Mouse (Mus musculus) cerebral cortex, adult 2 months (tissue): ENCODE results near the gene Sec22b.

Experiments used
- WGBS: fragments of 180-500 bp; shearing (Covaris S2); methylation state at CpG from one replicate; pipeline ENCODE4 v1.1.7; 2018; 5-methylcytosine and 5-hydroxymethylcytosine counted together

Sec22b gene

GRCm38 (mm10) chr3:97940511-97941204, 39.7 kb downstream of the Sec22b start:
- WGBS, result 42% methylated on average over 9 of the region's 9 CpGs

DNA sequence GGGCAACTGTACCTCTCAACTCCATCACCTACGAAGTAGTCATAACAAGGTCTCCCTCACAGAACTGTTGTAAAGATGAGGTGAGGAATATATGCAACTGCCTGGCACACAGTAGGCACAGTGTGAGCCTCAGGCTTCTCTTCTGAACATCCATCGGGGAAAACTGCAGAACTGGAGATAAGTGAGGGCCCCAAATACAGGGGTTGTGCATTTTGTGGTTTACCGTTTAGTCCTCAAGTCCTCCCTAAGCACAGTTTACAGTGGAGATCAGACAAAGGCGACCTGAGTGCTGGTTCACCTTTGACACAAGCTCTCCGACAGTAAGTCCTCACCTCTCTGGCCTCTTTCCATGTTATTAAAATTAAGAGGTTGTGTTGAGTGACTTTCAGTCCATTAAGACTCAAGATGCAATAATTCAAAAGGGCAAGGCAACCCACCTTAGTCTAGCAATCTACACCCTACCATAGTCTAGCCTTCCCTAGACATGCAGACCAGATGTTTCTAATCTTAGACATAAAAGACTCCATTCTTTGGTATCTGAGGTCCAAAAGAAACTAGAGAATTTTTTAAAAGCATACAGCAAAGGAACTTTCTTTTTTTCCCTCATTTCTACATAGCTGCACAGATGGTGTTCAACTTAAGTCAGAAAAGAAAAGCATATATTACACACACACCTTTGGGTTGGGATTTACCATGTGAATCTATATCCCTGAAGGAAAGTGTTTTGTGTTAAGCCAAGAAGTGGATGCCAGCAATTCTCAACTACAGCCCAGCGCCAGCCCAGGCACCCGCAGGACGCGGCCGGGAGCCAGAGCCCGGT, 40.7 kb downstream of the Sec22b start:
- 48% methylated on average over 11 of the region's 11 CpGs for WGBS

- 35% methylated on average over 16 of the region's 16 CpGs for WGBS
Measured at GRCm38 (mm10) chr3:97942260-97942950, 41.4 kb downstream of the Sec22b start.

GRCm38 (mm10) chr3:97944462-97944861, 43.5 kb downstream of the Sec22b start:
- WGBS, result 69% methylated on average over 5 of the region's 5 CpGs

GRCm38 (mm10) chr3:97946439-97946838, 45.4 kb downstream of the Sec22b start:
- WGBS, result 81% methylated on average over 4 of the region's 4 CpGs

GRCm38 (mm10) chr3:97948518-97948917, 47.5 kb downstream of the Sec22b start:
- 83% methylated on average over 2 of the region's 2 CpGs for WGBS

DNA sequence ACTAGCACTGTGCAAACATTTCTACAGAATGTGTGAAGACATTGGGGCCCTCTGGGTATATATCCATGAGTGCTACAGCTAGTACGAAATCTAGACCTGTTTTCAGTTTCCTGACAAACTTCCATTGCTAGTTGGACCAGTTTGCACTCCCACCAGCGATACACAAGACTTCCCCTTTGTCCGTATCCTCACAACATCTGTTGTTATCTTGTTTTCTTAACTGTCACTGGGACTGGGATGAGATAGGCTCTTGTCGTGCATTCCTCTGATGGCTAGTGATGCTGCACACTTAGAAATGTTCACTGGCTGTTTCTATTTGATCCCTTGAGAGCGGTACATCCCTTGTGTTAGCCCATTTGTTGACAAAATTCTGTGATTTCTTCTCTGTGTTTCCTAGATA, 49.0 kb downstream of the Sec22b start:
- WGBS, result 82% methylated on average over 5 of the region's 5 CpGs

- 70% methylated on average over 3 of the region's 3 CpGs for WGBS
Measured at GRCm38 (mm10) chr3:97951134-97951533, 50.1 kb downstream of the Sec22b start.

DNA sequence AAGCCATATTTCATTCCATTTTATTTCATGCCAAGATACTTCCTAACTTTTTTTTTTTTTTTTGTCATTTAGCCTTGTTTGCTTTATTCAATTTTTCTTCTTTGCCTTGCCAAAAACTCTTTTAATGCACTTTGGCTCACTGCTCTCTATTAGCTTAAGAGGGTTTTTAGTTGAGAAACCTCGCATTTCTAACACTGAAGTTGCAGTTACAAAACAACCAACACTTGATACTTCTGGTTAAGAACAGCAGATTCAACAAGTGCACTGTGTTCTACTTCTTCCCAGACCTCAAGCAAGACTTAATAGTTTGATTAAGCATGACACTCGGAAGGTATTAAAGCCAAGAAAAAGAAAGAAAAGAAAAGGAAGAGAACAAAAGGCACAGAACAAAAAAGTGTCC, 52.2 kb downstream of the Sec22b start:
- 81% methylated on average over 2 of the region's 2 CpGs for WGBS

GRCm38 (mm10) chr3:97956322-97956721, 55.3 kb downstream of the Sec22b start:
- WGBS, result 76% methylated on average over 6 of the region's 6 CpGs

- WGBS, result 49% methylated on average over 1 of the region's 1 CpGs
Measured at GRCm38 (mm10) chr3:97956926-97957325, 55.9 kb downstream of the Sec22b start.

DNA sequence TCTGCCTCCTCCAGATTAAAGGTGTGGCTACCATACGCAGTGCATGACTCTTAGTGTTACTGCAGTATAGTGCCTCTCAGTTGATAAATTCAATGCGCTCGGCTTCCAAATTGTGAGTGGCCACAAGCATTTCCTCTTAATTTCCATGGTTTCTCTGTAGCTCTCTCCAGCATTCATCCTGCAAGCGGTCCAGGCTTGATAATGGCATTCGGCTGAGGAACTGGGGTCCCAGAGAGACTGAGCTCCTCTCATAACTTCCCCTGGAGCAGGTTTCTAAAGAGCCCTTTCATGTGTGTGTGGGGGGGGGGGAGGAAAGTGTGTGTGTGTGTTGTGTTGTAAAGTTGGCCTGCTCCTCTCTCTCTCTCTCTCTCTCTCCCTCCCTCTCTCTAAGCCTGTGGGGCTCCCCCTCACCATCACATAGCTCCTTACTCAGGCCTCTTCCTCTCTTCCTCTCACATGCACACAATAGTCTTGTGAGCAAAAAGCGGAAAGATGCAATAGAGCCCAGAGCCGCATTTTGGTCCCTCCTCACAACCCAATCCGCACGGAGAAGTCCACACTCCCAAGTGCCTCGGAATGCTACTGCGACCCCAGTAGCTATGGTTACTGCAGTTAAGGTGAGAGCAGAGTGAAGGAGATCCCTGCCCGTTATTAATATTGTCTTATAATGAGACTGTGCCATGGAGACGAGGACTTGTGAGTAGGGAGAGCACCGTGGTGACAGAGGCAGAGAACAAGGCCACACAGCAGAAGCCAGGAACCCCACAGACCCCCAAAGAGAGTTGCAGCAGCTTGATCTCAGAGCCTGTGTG, 60.0 kb downstream of the Sec22b start:
- WGBS, result 69% methylated on average over 14 of the region's 14 CpGs

DNA sequence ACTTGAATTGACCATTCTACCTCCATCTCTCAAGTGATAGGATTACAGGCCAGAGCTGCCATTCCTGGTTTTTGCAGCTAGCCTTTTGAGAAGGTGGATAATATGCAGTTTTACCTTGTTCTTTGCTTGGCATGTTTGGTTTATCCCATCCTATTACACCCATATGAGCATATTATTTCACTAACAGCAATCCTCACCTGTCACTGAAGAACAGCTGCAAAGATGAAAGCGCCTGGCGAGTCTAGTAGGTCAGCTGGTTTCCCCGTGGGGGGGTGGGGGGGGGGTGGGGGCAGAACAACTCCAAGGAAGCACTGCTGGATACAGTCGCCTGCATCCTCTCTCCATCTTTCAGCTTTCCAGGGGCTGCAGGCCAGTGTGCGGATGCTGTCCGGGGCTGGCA, 61.0 kb downstream of the Sec22b start:
- WGBS, result 85% methylated on average over 6 of the region's 6 CpGs

DNA sequence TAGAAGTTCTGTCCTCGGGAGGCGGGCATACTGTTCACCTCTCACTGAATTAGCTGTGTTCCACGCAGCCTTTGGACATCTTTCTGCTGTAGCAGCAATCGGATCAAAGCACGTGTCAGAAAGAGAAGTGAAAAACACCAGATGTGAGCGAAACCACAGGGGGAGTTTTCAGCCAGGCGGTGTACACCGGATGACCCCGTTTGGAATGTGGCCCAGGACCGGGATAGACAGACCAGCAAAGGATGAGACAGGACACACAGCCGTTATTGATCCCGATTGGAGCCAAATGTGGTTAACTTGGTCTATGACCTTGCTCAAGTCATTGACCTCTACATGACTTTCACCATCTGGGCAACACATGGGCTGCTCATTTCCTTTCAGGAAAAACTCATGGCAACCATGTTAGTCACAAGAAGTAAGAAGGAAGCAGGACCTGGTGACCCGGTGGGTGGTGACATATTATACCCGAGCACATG, 63.9 kb downstream of the Sec22b start:
- WGBS, result 78% methylated on average over 14 of the region's 14 CpGs

GRCm38 (mm10) chr3:97967627-97968026, 66.6 kb downstream of the Sec22b start:
- 79% methylated on average over 2 of the region's 2 CpGs for WGBS

DNA sequence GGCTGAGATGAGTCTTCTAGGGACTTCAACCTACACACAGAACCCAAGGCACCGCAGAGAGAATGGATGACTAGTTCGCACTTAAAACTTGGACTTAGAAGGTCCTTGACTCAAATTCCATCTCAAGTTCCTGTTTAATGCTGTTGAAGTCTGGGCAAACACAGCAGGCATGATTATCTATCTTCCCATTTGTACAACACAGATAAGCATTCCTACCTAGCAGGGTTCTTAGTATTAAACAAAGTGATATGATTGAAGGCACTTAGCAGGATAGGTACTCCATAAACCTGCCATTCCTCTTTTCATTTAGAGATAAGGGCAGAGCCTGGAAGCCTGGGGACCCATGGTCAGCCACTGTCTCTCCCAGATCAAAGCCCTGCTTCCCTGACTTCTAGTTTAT, 67.2 kb downstream of the Sec22b start:
- WGBS, result 97% methylated on average over 2 of the region's 2 CpGs

- 89% methylated on average over 1 of the region's 1 CpGs for WGBS
Measured at GRCm38 (mm10) chr3:97969019-97969418, 68.0 kb downstream of the Sec22b start.

GRCm38 (mm10) chr3:97971117-97971516, 70.1 kb downstream of the Sec22b start:
- WGBS, result 66% methylated on average over 7 of the region's 7 CpGs

GRCm38 (mm10) chr3:97972200-97972599, 71.2 kb downstream of the Sec22b start:
- WGBS, result 74% methylated on average over 5 of the region's 5 CpGs

GRCm38 (mm10) chr3:97972707-97973106, 71.7 kb downstream of the Sec22b start:
- WGBS, result 82% methylated on average over 4 of the region's 4 CpGs
